Mouse (Mus musculus): ENCODE results near the gene Cmtm5.
"Not testable (repeated sequence)": the region's sequence is repeated elsewhere in the genome, so short reads cannot be mapped to it uniquely, and the experiment has no call there.

Cmtm5 gene

GRCm38 (mm10) chr14:54956533-54956932 lies 20.5 kb downstream of the Cmtm5 start:
- in situ Hi-C loops (cut with MboI; ENCODE audit: low sequenced_read_pairs): no loop called here

DNA sequence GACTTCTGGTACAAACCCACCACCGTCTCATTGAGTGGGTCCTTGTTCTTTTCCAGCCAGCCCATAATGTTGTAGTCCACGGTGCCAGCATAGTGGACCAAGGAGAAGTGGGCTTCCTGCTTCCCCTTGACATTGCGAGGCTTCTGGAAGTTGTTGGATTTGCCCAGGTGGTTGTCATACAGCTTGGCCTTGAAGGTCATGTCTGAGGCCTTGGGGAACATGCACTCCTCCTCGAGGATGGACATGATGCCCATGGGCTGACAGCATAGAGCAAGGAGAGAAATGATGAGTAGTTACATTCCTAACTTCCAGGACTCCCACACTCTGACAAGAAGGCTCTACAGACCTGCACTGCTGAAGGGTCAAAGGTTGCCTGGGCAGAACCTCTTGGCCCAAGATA lies 22.4 kb downstream of the Cmtm5 start:
- in situ Hi-C loops (cut with MboI; ENCODE audit: low sequenced_read_pairs): no loop called here

DNA sequence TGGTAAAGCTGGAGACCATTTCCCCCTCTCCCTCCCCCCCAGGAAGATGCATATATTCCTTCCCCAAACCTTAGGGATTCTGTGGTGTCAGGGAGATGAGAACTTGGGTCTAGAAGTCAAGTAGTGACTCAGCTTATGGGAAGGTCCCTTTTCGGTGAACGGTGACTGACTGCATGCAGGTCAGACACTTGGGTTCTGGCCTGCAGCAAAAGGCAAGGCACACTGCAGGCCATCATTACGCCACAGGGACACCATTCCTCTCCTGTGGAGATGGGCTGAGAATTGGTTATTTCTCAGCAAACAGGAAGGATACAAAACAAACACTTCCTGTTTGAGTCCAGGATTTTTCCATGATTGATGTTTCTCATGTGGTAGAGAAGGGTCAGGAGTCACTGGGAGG lies 23.1 kb downstream of the Cmtm5 start:
- in situ Hi-C loops (cut with MboI; ENCODE audit: low sequenced_read_pairs): no loop called here

DNA sequence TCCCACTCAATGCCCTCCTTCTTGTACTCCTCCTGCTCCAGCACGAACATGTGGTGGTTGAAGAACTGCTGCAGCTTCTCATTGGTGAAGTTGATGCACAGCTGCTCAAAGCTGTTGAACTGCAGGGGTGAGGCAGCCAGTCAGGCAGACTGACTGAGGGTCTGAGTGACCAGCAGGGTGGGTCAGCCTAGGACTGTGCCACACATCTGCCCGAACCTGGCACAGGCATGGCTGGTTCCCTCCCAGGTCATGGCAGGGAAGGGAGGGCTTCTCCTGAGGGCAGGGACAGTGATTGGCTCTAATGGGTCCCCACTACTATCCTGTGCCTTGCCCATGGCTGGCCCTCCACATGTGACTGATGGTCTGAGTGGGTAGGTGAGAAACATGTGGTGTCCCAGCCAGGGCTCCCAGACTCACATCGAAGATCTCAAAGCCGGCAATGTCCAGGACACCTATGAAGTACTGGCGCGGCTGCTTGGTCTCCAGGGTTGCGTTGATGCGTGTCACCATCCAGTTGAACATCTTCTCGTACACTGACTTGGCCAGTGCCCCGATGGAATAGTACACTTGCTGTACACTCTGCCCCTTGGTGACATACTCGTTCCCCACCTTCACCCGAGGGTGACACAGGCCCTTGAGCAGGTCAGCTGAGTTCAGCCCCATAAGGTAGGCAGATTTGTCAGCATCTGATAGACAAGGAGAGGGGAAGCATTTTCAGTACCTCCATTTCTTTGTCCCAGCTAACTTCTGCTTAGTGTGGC lies 24.0 kb downstream of the Cmtm5 start:
- in situ Hi-C loops (cut with MboI; ENCODE audit: low sequenced_read_pairs): not testable (repeated sequence)

DNA sequence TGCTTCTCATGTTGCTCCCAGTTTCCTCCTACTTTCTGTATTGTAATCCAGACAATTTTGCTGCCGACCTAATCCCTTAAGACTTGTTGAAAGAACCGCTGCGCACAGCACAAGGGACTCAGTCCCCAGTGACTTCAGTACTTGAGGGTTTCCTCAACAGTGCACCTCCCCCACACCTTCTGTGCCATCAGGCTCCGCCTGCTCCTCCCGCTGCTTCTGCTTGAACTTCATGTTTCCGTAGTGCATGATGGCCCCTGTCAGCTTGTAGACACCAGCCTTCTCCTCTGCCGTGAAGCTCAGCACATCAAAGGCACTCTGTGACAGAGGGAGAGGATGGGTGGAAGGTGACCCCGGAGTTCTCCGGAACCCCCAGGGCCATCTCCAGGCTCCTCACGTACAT lies 24.7 kb downstream of the Cmtm5 start:
- in situ Hi-C loops (cut with MboI; ENCODE audit: low sequenced_read_pairs): no loop called here

DNA sequence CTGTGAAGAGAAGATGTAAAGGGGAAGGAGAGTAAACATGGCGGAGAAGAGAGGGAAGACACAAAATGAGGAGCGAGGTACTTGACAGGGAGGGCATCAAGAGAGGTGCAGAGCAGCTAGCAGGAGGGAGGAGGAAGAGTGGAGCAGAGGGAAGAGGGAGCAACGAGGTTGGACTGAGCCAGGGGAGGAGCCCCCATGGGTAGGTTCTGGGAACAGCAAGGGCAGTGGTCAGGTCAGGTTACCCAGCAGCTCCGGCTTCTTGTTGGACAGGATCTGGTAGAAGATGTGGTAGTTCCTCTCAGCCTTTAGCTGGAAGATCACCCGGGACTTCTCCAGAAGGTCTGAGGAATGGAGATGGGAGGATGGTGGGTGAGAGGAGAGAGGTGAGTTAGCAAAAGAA lies 25.4 kb downstream of the Cmtm5 start:
- in situ Hi-C loops (cut with MboI; ENCODE audit: low sequenced_read_pairs): no loop called here

DNA sequence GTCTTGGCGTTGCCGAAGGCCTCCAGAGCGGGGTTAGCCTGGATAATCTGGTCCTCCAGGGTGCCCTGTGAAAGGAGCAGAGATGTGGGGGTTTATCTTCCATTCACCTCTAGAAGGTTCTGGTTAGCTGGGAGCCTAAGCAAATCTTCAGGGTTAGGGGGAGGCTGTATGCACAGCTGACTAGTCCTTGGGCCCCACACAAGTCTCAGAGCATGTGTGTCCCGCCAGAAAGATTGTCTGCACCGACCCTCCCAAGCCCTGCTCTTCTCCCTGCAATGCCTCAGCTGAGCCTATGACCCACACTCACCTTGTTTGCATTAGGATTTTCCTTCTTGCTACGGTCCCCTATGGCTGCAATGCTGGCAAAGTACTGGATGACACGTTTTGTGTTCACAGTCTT lies 26.7 kb downstream of the Cmtm5 start:
- in situ Hi-C loops (cut with MboI; ENCODE audit: low sequenced_read_pairs): no loop called here

DNA sequence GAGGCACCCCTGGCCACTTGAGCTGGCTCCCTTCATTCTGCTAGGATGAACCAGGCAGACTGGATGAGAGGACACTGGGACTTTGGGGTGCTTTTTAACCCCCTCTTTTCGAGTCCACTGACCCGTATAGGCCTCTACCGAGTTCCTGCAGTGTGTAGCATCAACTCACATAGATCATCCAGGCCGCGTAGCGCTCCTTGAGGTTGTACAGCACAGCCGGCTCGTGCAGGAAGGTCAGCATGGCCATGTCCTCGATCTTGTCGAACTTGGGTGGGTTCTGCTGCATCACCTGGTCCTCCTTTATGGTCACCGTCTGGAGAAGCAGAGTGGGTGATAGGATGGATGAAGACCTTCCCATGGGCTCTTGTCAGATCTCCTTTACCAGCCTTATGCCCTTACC lies 27.7 kb downstream of the Cmtm5 start:
- in situ Hi-C loops (cut with MboI; ENCODE audit: low sequenced_read_pairs): no loop called here

GRCm38 (mm10) chr14:54965044-54965443 lies 29.0 kb downstream of the Cmtm5 start:
- in situ Hi-C loops (cut with MboI; ENCODE audit: low sequenced_read_pairs): no loop called here

GRCm38 (mm10) chr14:54965631-54966030 lies 29.6 kb downstream of the Cmtm5 start:
- in situ Hi-C loops (cut with MboI; ENCODE audit: low sequenced_read_pairs): no loop called here

GRCm38 (mm10) chr14:54966320-54966977 lies 30.4 kb downstream of the Cmtm5 start, which contains the start of gene Myh6:
Gene Myh6 (minus strand): TSS chr14:54966927.
- in situ Hi-C loops (cut with MboI; ENCODE audit: low sequenced_read_pairs): no loop called here

GRCm38 (mm10) chr14:54967874-54968273 lies 31.8 kb downstream of the Cmtm5 start:
- in situ Hi-C loops (cut with MboI; ENCODE audit: low sequenced_read_pairs): no loop called here

DNA sequence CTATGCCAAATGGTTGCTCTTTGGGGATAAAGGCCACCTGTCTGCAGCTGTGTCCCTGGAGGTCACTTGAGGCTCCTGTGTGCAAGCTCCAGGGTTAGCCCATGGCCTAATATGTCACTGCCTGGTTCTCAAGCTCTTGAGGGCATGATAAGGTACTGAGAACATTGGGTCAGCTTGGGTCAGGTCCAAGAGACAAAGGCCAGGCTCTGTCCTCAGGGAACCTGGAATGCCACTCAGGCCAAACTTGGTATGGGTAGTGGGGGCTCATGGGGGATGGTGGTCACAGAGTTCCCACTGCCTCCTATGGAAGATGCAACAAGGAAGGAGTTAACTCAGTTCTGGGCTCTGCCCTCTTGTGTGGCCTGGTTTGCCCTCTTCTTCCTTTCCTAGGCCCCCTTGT lies 32.3 kb downstream of the Cmtm5 start:
- in situ Hi-C loops (cut with MboI; ENCODE audit: low sequenced_read_pairs): no loop called here

- in situ Hi-C loops (cut with MboI; ENCODE audit: low sequenced_read_pairs): not testable (repeated sequence)
Observed at GRCm38 (mm10) chr14:54972786-54973185, 36.7 kb downstream of the Cmtm5 start.

GRCm38 (mm10) chr14:54974068-54974791 lies 38.2 kb downstream of the Cmtm5 start:
- in situ Hi-C loops (cut with MboI; ENCODE audit: low sequenced_read_pairs): no loop called here

- in situ Hi-C loops (cut with MboI; ENCODE audit: low sequenced_read_pairs): no loop called here
Observed at GRCm38 (mm10) chr14:54976633-54977032, 40.6 kb downstream of the Cmtm5 start, which contains the start of gene Gm17428. Gene Gm17428 (plus strand): TSS chr14:54976933.

GRCm38 (mm10) chr14:54978664-54979063 lies 42.6 kb downstream of the Cmtm5 start:
- in situ Hi-C loops (cut with MboI; ENCODE audit: low sequenced_read_pairs): no loop called here

DNA sequence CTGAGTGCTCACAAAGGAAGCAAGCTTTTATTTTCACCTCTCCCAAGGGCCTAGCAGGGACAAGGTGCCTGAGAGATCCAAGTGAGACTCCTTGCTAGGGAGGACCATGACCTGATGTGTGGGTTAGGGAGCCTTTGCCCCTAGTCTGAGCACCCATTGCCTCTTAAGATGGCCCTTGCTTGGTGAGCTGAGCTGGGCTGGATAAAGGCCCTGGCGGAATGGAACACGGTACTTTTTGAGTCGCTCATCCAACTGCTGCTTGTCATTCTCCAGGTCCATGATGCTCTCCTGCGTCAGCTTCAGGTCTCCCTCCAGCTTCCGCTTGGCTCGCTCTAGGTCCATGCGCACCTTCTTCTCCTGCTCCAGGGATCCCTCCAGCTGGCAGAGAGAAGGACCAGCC lies 45.9 kb downstream of the Cmtm5 start:
- in situ Hi-C loops (cut with MboI; ENCODE audit: low sequenced_read_pairs): no loop called here

GRCm38 (mm10) chr14:54988350-54988874 lies 52.4 kb downstream of the Cmtm5 start:
- in situ Hi-C loops (cut with MboI; ENCODE audit: low sequenced_read_pairs): not testable (repeated sequence)
